Mouse (Mus musculus) monocyte, adult 2 months (primary cell): ENCODE measurements around the gene Setd7.

Source experiments
- DNase-seq, 2 experiments: peaks; one replicate each; pipeline ENCODE4 v3.0.0; 2022; ENCODE audit warnings: low spot score in 2 of 2, low read depth in 1 of 2

The Setd7 gene

GRCm38 (mm10) chr3:51479893-51480292 lies 80.8 kb downstream of the Setd7 start:
- DNase-seq: no peak

GRCm38 (mm10) chr3:51475706-51476105 lies 85.0 kb downstream of the Setd7 start:
- DNase-seq: no peak

- DNase-seq: no peak
Observed at GRCm38 (mm10) chr3:51468530-51468929, 92.1 kb downstream of the Setd7 start.
